Mouse (Mus musculus) brain, embryonic 14.5 days (tissue): ENCODE results near the gene Vegfc. TPM values are rescaled to one million over a fixed set of nuclear protein-coding genes. Genes with fewer than 3 reads are reported as not detected.

ENCODE experiments used
- DNase-seq: peaks from one replicate; pipeline ENCODE4 v3.0.0-alpha.2; 2011; ENCODE audit warnings: low read depth
- CTCF ChIP-seq: fragments of 200-500 bp; IDR thresholded peaks from 2 replicates; pipeline ENCODE4 v1.5.1; 2012; ENCODE audit warnings: inconsistent platforms, mild to moderate bottlenecking, moderate library complexity, borderline replicate concordance; ENCODE audit not compliant: insufficient read depth, insufficient read length; ENCODE audit errors: extremely low read depth
- POLR2A ChIP-seq: fragments of 200-500 bp; IDR thresholded peaks from 2 replicates; pipeline ENCODE4 v1.6.1; 2012; ENCODE audit warnings: mild to moderate bottlenecking, inconsistent platforms, borderline replicate concordance; ENCODE audit not compliant: poor library complexity, insufficient read depth, insufficient read length, severe bottlenecking; ENCODE audit errors: extremely low read depth
- polyA plus RNA-seq: library from polyadenylated mRNA; depleted of rRNA; stranded (reverse); fragments of >200 nt; gene quantifications from 2 replicates; pipeline ENCODE4 v1.2.3, GENCODE M21; 2012; rRNA removed

The Vegfc gene
- 3.7 and 5.7 TPM in 2 replicates for polyA plus RNA-seq

GRCm38 (mm10) chr8:54077271-54078120 lies at the start of gene Vegfc:
Vegfc (plus strand) TSS chr8:54077606.
- DNase-seq: peak; percentile 73
- TF ChIP-seq POLR2A: no peak
- no peak for TF ChIP-seq CTCF

- TF ChIP-seq CTCF (no peak), POLR2A (no peak)
- no peak for DNase-seq
Observed at GRCm38 (mm10) chr8:54034584-54034983, 42.8 kb upstream of the Vegfc start.

- TF ChIP-seq CTCF: no peak
- no peak for TF ChIP-seq POLR2A
- peak; percentile 24 for DNase-seq
Observed at GRCm38 (mm10) chr8:54042601-54043000, 34.8 kb upstream of the Vegfc start.

- TF ChIP-seq CTCF (no peak; the same call in 1 of the 2 replicates), POLR2A (no peak)
- DNase-seq: no peak
Observed at GRCm38 (mm10) chr8:54043468-54043867, 33.9 kb upstream of the Vegfc start.

GRCm38 (mm10) chr8:54053210-54053609 lies 24.2 kb upstream of the Vegfc start:
- TF ChIP-seq CTCF (no peak), POLR2A (no peak)
- DNase-seq: peak; percentile 53

GRCm38 (mm10) chr8:54065492-54065891 lies 11.9 kb upstream of the Vegfc start:
- DNase-seq: no peak
- TF ChIP-seq CTCF (no peak), POLR2A (no peak)

- TF ChIP-seq POLR2A: no peak
- no peak for TF ChIP-seq CTCF
Observed at GRCm38 (mm10) chr8:54076301-54076700, 1.1 kb upstream of the Vegfc start.

GRCm38 (mm10) chr8:54076791-54077270 lies 575 bp upstream of the Vegfc start:
- TF ChIP-seq POLR2A: no peak
- 0 out of 2 replicates have a peak, but pooled peaks have one; percentile 18 for TF ChIP-seq CTCF
- peak; percentile 90 for DNase-seq

More at GRCm38 (mm10) chr8:54076301-54076700, 1.1 kb upstream of the Vegfc start:
- DNase-seq: peak; percentile 4

- TF ChIP-seq POLR2A (no peak), CTCF (no peak)
Observed at GRCm38 (mm10) chr8:54078121-54078440, 675 bp downstream of the Vegfc start.

GRCm38 (mm10) chr8:54079001-54079400 lies 1.6 kb downstream of the Vegfc start:
- TF ChIP-seq POLR2A (no peak), CTCF (no peak)
- DNase-seq: peak; percentile 13

More at GRCm38 (mm10) chr8:54078121-54078440, 675 bp downstream of the Vegfc start:
- peak; percentile 52 for DNase-seq

GRCm38 (mm10) chr8:54079601-54080000 lies 2.2 kb downstream of the Vegfc start:
- peak; percentile 53 for DNase-seq
- TF ChIP-seq CTCF: peak; percentile 38; the same call in 1 of the 2 replicates
- no peak for TF ChIP-seq POLR2A

GRCm38 (mm10) chr8:54085896-54086295 lies 8.5 kb downstream of the Vegfc start:
- TF ChIP-seq CTCF (no peak), POLR2A (no peak)
- no peak for DNase-seq

GRCm38 (mm10) chr8:54087114-54087513 lies 9.7 kb downstream of the Vegfc start:
- no peak for DNase-seq
- no peak for TF ChIP-seq POLR2A
- no peak for TF ChIP-seq CTCF
